ENCODE assay signal across 14 mouse cellular contexts in the genomic region with DNA sequence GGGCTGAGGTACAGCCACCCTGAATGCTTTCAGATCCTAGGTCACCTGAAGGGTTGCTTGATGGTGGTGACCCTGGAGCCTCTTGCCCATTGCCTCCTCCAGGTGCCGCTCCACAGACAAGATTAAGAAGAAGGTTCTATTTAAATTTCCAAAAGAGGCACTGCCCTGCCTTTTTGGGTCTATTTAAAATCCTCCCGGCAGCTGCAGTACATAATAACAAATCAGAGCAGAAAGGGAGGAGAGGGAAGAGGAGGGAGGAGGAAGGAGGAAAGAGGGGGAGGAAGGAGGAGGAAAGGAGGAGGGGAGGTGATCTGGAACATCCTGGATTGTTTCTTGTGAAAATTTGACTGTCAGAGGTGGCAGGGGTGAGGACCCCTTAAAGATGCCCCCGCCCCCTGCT.
"Had no signal": no experiment of that assay in that cellular context is flagged by ENCODE, and none has a peak within 500 bp of the region (broad histone marks: within the 10 kb centered on the region; RNA-seq: fewer than 3 reads in every experiment).

No protein-coding gene starts in this region.

- H3K27me3 ChIP-seq: limb, embryonic 15.5 days; liver, embryonic 12.5 days; neural tube, embryonic 13.5 days had no signal

- H3K36me3 ChIP-seq: limb, embryonic 15.5 days; liver, embryonic 12.5 days; midbrain, embryonic 10.5 days; neural tube, embryonic 13.5 days had no signal

- DNase-seq: kidney, adult 8-10 months; kidney, postnatal 36 days; lung, embryonic 14.5 days; lung, postnatal 10 days; lung, postnatal 4 days; right cerebral cortex, adult 18-20 months; right cerebral cortex, postnatal 25 days; thymus, postnatal 4 days had no signal

- H3K9me3 ChIP-seq: limb, embryonic 15.5 days; liver, embryonic 12.5 days; midbrain, embryonic 10.5 days; neural tube, embryonic 13.5 days had no signal

- ATAC-seq: intestine, embryonic 16.5 days; liver, embryonic 12.5 days; midbrain, embryonic 16.5 days had no signal

- H3K9ac ChIP-seq: limb, embryonic 15.5 days; liver, embryonic 12.5 days; lung, embryonic 14.5 days; neural tube, embryonic 13.5 days had no signal

- H3K4me1 ChIP-seq: limb, embryonic 15.5 days; liver, embryonic 12.5 days had no signal

- H3K27ac ChIP-seq: limb, embryonic 15.5 days; liver, embryonic 12.5 days; midbrain, embryonic 10.5 days; neural tube, embryonic 13.5 days had no signal

- H3K4me3 ChIP-seq: limb, embryonic 15.5 days; liver, embryonic 12.5 days; midbrain, embryonic 10.5 days; neural tube, embryonic 13.5 days had no signal

- H3K4me2 ChIP-seq: limb, embryonic 15.5 days; liver, embryonic 12.5 days; lung, embryonic 14.5 days; neural tube, embryonic 13.5 days had no signal
